Mouse (Mus musculus) telencephalon, adult 2 months (tissue): Measurements from ENCODE around the gene Srsf9.
"Not testable (repeated sequence)": the region's sequence is repeated elsewhere in the genome, so short reads cannot be mapped to it uniquely, and the experiment has no call there.

Experiments
- DNase-seq: peaks from one replicate; pipeline ENCODE4 v3.0.0-alpha.2; 2011; ENCODE audit warnings: low read depth, low spot score

The Srsf9 gene

GRCm38 (mm10) chr5:115326875-115327609 is at the start of gene Srsf9:
TSS of gene Srsf9 (plus strand) at chr5:115327177.
- peak; percentile 89 for DNase-seq

GRCm38 (mm10) chr5:115278053-115278452 is 48.9 kb upstream of the Srsf9 start:
- DNase-seq: no peak

DNA sequence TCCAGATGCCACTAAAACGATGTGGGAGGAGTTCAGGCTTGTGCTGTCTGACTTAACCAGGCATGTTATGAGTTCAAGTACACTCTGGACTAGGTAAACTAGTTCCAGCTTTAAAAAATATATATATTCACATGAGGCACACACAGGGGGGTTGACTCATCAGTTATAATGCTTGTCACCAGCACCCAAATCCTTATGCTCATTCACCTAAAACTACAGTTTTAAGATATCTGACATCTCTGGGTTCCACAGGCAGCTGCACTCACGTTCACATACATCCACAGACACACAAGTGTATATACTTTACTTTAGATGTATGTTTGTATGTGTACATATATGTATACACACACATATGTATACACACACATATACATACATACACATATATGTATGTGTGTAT is 48.2 kb upstream of the Srsf9 start:
- DNase-seq: no peak

DNA sequence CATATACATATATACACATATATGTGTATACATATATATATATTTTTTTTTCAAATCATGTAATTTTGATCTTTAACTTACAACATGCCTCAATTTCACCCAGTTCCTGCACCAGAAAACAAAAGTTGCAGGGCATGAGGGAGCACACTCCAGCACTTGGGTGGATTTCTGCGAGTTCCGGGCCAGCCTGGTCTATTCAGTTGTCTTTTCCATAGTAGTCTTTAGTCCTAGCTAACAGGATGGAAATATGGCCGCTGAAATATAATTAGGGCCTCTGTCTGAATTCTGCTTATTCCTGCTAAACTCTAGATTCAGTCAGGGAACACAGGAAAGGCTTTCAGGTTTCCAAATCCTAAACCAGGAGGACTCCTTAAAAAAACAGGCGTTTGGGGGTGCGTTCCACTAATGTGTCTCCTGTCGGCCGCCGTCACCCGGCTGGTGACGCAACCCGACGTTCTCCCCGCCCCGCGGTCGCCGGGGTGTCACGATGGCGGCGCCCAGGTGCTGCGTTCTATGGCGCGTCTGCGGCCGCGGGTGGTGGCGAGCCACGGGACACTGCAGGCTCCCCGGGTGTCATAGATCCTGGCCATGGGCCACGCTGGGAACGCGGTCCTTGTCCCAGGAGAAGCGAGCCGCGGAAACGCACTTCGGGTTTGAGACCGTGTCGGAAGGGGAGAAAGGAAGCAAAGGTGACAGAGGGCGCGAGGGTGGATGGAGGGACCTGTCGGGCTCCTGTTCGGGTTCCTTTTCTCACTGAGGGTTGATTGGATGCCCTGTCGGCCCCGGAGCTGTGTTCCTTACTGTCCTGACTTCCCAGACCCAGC is 47.5 kb upstream of the Srsf9 start, which contains the start of gene Coq5:
Gene Coq5 (plus strand): TSS at position 441 of the 824 bp plus-strand sequence.
- DNase-seq: peak; percentile 68

DNA sequence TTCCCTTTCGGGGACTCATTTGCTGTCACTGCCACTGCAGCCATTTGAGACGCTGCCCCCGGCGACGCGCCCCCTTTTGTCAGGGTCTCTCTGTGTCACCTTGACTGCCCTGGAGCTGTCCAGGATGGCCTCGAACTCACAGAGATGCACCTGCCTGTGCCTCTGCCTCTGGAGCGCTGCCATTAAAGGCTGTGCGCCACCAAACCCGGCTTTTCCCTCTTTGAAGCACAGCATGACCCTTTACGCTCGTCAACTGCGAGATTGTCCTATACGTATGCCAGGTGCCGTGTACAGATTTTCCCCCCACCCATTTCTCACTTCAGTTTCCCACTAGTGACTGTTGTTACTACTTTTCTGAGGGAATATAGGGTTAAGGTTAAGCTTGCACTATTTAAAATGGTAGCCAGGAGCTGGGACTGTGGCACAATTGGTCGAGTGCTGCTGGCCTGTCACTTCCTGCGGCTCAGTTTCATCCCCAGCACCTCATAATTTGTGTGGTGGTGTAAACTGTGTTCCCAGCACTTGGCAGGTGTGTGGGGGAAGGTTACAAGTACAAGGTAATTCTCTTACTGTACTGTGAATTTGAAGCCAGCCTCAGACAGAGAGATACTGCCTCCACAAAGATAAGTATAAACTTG is 46.8 kb upstream of the Srsf9 start:
- DNase-seq: no peak

DNA sequence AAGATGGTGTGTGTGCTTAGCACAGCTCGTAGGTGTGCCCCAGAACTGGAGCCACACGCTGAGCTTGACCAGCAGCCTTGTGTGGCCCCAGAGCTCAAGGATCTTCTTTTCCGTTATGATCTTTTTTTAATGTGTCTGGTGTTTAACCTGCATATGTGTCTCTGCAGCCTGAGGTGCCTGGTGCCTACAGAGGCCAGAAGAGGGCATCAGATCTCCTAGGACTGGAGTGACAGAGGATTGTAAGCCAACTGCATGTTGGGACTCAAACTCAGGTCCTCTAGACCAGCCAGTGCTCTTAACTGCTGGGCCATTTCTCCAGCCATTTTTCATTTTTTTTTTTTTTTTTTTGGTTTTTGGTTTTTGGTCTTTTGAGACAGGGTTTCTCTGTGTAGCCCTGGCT is 42.2 kb upstream of the Srsf9 start:
- no peak for DNase-seq

DNA sequence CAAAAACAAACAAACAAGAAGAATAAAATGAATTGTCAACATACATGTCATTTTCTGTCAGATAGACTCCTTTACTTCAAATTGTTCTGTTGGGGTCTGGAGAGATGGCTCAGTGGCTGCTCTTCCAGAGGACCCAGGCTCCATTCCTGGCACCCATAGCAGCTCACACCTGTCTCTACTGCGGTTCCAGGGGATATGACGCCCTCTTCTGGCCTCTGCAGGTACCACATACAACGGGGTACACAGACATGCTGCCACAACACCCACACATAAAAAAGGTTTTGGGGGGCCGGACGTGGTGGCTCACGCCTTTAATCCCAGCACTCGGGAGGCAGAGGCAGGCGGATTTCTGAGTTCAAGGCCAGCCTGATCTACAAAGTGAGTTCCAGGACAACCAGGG is 32.8 kb upstream of the Srsf9 start:
- DNase-seq: no peak

GRCm38 (mm10) chr5:115296347-115296746 is 30.6 kb upstream of the Srsf9 start:
- DNase-seq: no peak

GRCm38 (mm10) chr5:115300035-115300744 is 26.8 kb upstream of the Srsf9 start:
- peak; percentile 93 for DNase-seq

DNA sequence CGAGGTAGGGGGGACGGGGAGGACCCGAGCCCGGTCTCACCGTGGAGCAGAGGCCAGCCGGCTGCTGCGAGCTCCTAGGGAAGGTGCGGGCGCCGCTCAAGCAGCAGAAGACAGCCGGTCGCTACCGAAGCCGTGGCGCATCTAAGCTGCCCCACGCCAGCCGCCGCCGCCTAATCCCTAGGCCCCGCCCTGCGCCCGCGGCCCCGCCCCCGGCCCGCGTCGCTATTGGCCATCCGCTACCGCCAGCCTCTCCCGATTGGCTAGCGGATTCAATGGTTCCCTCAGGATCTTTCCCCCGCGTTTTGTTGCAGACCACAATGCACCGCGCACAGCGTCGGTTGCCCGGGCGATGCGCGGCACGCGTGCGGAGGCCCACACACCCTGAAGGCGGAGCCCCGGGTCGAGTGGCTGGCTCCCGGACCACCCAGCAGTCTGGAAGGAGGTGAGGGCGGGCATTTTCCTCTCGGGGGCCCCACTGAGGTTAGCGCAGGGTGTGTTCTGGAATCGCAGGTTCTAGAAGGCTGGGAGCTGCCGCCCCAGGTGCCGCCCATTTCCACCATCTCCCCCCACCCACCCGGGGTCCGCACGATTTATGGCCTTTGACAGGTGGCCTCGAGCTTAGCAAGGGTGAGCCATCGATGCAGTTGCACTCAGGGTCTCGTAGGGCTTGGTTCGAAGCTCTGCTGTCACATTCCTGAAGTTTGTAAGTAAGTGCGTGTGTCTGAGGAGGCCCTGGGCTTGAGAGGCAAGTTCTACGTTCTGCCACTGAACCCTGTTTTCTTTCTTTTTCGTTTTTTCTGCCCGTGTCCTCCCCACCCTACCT is 26.0 kb upstream of the Srsf9 start, which contains the start of gene Dynll1:
Gene Dynll1 (minus strand): TSS at position 208 of the 823 bp plus-strand sequence.
- DNase-seq: peak; percentile 93

GRCm38 (mm10) chr5:115301615-115302014 is 25.4 kb upstream of the Srsf9 start:
- DNase-seq: no peak

- DNase-seq: not testable (repeated sequence)
Measured at GRCm38 (mm10) chr5:115302190-115302589, 24.8 kb upstream of the Srsf9 start.

- no peak for DNase-seq
Measured at GRCm38 (mm10) chr5:115312354-115312753, 14.6 kb upstream of the Srsf9 start.

GRCm38 (mm10) chr5:115312816-115313667 is 13.9 kb upstream of the Srsf9 start:
- no peak for DNase-seq

GRCm38 (mm10) chr5:115313668-115313943 is 13.4 kb upstream of the Srsf9 start:
- no peak for DNase-seq

DNA sequence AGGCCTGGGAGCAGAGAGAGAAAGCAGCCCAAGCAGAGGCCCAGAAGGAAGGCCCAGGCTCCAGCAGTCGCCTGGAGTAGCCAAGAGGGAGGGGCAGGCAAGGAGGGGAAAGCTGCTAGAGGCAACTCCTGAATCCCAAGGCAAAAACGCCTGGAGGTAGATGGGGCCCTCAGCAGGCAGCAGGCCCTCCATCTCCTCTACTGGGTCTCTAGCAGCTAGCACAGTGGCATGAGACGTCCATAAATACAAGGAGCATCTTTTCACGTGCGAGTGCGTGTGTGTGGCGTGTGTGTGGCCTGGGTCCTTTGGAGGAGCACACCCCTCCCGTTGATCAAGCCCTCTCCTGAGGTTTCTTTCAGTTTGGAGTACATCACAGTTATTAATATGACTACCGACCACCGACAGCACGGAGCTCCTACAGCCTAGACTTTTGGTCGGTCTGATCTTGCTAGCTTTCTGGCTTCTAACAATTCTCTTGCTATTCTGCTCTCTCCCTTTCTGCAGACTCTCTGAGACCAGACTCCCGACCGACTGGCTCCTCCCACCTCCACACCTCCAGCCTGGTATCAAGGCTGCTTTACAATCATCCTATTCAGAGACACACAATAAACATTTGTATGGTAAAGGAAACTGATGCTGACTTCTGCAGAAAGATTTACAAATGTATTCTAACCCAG is 9.9 kb upstream of the Srsf9 start:
- DNase-seq: no peak

GRCm38 (mm10) chr5:115317645-115318328 is 9.2 kb upstream of the Srsf9 start:
- DNase-seq: no peak

DNA sequence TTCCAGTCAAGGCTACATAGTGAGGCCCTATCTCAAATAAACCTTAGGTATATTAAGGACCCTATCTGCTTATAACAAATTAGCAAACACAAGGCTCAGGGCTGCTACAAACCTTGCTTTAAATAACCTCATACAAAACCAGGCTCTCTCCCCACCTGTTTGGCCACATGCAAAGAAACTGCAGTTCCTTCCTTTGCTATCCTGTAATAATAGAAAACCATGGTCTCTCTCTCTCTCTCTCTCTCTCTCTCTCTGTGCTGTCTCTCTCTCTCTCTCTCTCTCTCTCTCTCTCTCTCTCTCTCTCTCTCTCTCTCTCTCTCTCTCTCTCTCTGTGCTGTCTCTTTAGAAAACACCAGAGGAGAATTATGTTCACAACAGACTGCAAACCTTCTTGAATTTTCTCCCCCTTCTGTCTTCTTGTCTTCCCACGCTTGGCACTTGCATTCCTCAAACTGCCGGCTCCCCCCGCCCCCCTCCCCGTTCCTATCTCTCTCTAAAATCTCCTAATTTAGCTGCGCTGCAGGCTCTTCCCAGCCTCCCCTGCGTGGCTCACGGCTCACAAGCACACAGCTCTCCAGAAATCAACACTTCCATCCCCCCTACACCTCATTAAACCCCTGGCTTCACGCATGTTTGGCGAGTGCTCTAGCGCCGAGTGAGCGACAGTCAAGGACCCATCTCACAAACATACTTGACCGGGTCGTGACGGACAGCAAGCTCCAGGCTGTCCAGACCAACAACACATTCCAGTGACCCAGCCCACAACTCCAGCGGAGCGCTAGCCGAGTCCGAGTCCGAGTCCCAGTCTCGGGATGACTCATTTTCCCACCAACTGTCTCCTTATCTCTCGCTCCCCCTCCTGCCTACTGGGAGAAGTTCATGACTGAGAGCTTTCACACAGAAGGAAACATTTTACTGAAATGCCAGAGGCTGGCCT is 7.7 kb upstream of the Srsf9 start:
- DNase-seq: peak; percentile 96
